Mouse (Mus musculus): ENCODE measurements at regions not wholly inside any gene's neighbourhood (a gene's known extent, or its start where the extent isn't known, plus 50 kb on each side); places are given as distances from the start of the nearest gene placed in this dataset.

GRCm38 (mm10) chr4:53320735-53321449 is 119.3 kb upstream of the Slc44a1 start:
- DNase-seq (ENCODE audit: low spot score in 2 of 2), result no peak

DNA sequence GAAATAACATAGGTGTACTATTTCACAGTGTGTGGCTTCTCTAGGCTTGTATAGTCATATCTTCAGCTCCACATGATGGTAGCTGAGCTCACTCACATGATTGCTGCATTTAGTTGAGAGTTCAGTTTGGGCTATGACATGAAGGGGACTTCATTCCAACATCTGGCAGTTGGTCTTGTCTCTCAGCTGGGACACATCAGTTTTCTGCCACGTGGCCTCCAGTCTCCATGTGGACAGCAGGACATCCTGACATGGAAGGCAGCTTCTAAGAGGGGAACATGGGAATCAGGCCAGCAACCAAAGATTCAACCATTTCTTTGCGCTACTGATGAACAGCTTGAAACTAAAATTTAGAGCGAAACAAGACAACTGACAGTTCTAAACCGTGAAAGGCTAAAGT is 121.2 kb upstream of the Slc44a1 start:
- DNase-seq (ENCODE audit: low spot score in 2 of 2), result no peak

GRCm38 (mm10) chr4:53318181-53318580 is 122.0 kb upstream of the Slc44a1 start:
- no peak for DNase-seq (ENCODE audit: low spot score in 2 of 2)

DNA sequence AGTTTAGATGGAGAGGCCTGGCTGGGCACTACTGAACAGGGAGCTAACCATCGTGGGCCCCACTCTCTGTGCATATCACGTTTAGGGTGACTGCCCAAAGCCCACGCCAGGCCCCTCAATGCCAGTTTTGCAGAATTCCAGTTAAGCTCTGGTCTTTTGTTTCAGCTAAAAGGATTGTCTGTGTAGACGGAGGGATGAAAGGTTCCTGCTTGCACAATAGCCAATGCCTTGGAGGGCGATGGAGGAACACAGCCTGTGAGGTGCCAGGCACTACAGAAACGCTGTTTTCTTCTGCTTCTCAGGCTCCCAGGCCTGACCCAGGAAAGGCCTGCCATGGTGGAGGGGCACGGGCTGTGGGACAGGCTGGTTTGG is 122.8 kb upstream of the Slc44a1 start:
- DNase-seq (ENCODE audit: low spot score in 2 of 2), result no peak

- no peak for DNase-seq (ENCODE audit: low spot score in 2 of 2)
These were observed 123.3 kb upstream of the Slc44a1 start for GRCm38 (mm10) chr4:53316796-53317452.

- DNase-seq (ENCODE audit: low spot score in 2 of 2), result peak in 1 of 2 experiments; percentile 13
These were observed 124.1 kb upstream of the Slc44a1 start for GRCm38 (mm10) chr4:53315876-53316762.

- peak in 1 of 2 experiments; percentile 8 for DNase-seq (ENCODE audit: low spot score in 2 of 2)
These were observed 124.9 kb upstream of the Slc44a1 start for GRCm38 (mm10) chr4:53315121-53315875.

GRCm38 (mm10) chr4:53314076-53314475 is 126.1 kb upstream of the Slc44a1 start:
- DNase-seq (ENCODE audit: low spot score in 2 of 2), result no peak

GRCm38 (mm10) chr4:53307121-53307520 is 133.1 kb upstream of the Slc44a1 start:
- peak in 1 of 2 experiments; percentile 14 for DNase-seq (ENCODE audit: low spot score in 2 of 2)

DNA sequence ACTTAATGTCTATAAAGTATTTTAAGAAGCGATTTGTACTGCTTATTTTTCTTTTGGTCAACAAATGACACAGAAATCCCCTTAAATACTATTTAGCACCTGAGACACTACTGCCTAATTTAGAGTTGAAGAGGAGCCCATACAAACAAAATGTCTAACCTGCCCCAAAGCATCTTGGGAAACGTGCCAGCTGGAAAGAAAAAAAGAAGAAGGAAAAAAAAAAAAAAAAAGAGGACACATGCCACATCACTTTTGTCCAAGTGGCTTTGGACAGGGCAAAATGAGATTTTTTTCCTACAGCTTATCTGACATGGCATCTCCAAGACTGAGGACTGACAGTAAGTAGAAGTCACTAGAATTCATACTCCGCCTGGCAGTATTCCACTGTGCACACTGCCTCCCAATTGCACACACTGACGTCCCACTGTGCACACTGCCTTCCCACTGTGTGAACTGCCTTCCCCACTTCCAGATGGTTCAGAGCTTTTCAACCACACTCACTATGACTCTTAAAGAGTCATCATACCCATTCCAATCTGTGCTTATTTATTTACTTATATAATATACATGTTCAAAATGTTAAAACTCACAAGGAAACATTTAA is 135.3 kb upstream of the Slc44a1 start:
- no peak for DNase-seq (ENCODE audit: low spot score in 2 of 2)

- DNase-seq (ENCODE audit: low spot score in 2 of 2), result no peak
These were observed 135.9 kb upstream of the Slc44a1 start for GRCm38 (mm10) chr4:53304290-53304654.

DNA sequence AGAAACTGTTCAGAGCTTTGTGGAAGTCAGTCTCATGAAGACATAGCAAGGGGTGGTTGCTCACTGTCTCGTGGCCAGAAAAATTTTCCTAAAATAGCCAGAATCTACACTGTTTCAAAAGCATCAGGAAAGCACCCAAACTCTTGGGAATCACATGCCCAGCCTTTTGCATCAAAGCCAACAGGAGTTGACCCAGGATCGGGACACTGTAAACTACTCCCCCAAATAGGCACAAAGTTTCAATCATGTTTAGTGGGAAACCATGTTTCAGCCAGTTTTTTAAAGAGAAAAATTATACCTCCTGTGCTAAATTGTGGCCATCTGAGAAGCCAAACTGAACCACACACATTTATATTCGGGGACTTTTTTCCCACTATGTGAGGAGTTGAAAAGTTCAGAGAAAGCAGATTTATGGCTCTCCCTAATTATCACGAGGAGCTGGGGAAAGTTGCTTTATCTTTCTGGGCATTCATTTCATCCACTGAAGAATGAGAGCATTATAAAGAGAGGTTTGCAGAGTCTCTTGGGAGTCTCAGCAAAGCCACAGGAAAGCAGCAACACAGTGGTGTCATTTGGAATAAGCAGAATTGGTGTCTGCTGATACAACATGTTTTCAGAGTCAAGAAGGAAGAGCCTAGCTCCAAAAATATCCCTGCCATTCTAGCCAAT is 136.5 kb upstream of the Slc44a1 start:
- DNase-seq (ENCODE audit: low spot score in 2 of 2), result no peak

DNA sequence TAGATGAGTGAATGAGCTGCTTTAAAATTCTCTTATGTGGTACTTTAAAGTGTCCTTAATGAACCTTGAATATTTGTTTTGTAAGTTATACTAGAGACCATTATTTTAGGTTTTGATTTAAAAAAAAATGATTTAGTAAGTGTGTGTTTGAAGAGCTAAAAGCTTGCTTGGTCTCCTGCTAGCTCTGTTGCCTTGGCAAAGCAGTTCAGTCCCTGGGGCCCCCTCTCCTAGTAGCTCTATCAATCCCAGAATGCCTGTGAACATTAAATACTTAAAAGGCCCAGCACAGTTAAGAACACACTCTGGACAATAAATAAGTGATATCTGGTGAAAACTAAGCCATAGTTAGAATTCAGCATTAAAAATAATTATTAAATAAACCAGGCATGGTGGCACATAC is 138.3 kb upstream of the Abca1 start:
- DNase-seq (ENCODE audit: low spot score in 2 of 2), result no peak

DNA sequence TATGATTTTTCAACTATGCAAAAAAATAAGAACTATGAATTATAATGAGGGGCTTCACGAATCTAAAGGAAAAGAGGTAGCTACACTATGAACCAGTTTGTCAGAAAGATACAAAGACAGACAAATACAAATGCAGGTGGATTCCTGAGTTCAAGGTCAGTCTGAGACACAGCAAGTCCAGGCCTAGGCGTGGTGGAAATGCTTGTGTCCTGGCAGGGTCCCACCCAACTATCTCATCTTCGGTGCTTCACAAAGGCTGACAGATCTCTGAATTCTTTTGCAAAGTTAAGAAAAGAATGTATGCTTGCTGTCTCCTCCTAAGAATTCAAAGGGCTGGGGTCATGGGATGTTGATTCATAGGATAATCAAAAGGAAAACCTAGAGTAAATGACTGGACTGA is 132.9 kb upstream of the Abca1 start:
- DNase-seq (ENCODE audit: low spot score in 2 of 2), result no peak

DNA sequence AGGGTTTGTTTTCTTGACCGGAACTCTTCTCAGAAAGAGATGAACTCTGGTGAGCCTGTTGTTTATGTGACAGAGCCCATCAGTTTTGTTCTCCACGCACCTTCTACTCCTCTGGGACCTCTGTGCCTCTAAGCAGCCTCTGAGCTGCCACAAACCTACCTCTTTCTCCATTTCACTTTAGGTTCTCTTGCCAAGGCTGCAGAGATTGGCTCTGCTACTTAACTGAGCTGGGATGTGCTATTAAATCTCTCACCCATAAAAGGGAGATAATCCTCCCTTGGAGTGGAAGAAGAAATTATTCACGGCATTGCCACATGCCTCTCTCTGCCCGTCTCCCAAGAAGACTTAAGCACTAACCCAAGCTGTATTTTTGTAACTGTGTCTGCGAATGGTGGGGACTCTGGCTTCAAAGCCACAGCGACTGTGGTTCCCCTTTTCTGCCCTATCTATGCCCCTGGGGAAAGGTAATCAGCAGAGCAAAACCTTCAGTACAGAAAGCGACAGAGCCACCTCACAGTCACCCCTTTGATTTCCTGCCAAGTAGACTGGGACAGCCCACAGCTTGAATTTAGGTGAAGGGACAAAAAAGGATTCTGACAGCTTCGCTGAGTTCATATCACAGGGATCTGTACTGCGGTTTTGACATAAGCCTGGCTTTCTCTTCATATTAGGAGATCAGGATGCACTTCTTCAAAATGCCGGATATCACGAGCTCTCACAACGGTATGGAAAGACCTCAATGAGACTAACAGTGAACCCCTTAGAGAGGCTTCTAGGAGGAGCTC is 118.2 kb upstream of the Abca1 start:
- no peak for DNase-seq (ENCODE audit: low spot score in 2 of 2)

DNA sequence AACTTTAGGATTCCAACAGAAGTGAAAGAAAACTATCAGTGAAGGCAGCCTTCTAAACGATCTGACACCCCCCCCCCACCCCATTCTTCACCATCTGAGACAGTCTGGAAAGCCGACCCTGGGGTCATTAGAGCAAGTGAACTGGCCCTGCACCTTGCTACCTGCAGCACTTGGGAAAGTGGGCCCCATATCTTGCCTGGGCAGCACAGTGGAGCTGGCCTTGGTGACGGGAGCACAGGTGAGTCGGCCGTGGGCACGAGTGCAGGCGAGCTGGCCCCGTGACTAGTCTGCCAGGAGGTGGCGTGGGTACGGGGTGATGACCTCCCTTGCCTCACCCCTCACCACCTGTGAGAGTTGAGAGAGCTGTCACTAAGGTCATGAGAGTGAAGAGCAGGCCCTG is 110.7 kb upstream of the Abca1 start:
- no peak for DNase-seq (ENCODE audit: low spot score in 2 of 2)

DNA sequence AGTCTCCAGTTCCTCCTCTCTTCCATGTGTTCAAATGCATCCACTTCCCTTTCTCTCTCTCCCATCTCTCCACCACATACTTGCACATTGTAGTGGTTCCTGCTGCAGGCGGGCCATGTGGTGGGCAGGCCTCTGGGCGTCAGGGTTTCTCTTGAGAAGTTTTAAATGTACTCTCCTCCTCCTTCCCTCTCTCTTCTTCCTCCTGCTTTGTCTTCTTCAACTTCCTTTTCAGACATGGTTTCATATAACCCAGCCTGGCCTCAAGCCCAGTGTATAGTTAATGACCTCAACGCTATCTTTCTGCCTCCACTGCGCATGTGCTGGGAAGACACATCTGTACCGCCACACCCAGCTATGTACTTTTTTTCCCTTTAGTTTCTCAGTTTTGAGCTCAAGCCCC is 110.3 kb upstream of the Abca1 start:
- no peak for DNase-seq (ENCODE audit: low spot score in 2 of 2)

DNA sequence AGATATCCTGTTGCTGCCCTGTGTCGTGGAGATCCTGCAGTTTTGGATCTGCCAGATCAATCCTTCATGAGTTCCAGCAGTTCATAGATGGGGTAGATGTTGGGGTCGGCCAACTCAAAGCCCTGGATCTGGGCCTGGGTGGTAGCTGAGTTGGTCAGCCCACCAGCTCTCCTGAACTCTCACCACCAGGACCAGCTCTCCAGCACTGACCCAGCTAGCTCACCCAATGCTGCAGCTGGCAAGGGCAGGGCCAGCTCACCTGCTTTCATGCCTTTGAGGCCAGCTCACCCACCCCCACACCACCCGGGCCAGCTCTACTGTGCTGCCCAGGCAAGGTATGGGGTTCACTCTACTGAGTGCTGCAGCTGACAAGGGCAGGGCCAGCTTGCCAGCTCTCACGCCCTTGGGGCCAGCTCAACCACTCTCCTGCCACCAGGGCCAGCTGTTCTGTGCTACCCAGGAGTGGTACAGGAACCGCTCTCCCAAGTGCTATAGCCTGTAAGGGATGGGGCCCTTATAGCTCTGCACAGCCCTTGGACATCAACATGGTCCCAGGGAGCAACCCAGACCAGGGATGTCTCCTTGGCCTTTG is 109.7 kb upstream of the Abca1 start:
- DNase-seq (ENCODE audit: low spot score in 2 of 2), result no peak

GRCm38 (mm10) chr4:53264901-53265300 is 105.2 kb upstream of the Abca1 start:
- no peak for DNase-seq (ENCODE audit: low spot score in 2 of 2)

DNA sequence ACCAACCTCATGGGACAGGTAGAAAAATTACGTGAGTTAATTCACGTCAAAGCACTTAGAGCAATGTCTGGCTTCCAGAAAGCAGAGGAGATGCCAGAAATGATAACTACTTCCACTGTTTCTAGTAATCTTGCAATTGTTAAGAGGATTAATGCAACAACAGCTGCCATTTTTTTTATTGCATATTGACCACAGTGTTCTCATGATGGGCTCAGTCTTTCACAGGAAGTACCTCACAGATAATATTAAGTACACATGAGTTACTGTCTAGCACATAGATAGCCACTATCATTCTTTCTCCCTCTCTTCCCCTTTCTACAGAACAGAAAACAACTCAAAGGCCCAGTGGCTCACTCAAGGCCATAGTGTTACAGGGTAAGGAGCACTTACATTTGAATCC is 104.8 kb upstream of the Abca1 start:
- DNase-seq (ENCODE audit: low spot score in 2 of 2), result no peak
